Mouse (Mus musculus): ENCODE measurements at regions not wholly inside any gene's neighbourhood (a gene's known extent, or its start where the extent isn't known, plus 50 kb on each side); places are given as distances from the start of the nearest gene placed in this dataset.
A peak's percentile ranks its signal among the peaks of the same experiment; 100 is the strongest.

- H3K36me3 ChIP-seq (ENCODE audit: insufficient read depth, low read length): no peaks in the 10 kb centered on the region
- TF ChIP-seq NANOG (IDR thresholded peaks at IDR 0.05; ENCODE audit: borderline replicate concordance, low read length) (no peak), POU5F1 (IDR thresholded peaks at IDR 0.05; ENCODE audit: borderline replicate concordance, low read length) (no peak), CTCF (conservative IDR thresholded peaks at IDR 0.05; ENCODE audit: low read length) (no peak)
- H3K9me3 ChIP-seq (ENCODE audit: low read length): no peaks in the 10 kb centered on the region
- peaks cover 25% of the 10 kb centered on the region for H3K27me3 ChIP-seq (ENCODE audit: insufficient read depth, low read length)
- no peak overlapping the region for H3K4me3 ChIP-seq (replicated peaks; ENCODE audit: low read length)
- peaks cover 14% of the 10 kb centered on the region for H3K4me1 ChIP-seq (replicated peaks; ENCODE audit: low read depth, low read length)
These were observed 160.1 kb downstream of the Etnk1 start for GRCm38 (mm10) chr6:143326956-143327722.

GRCm38 (mm10) chr6:143327788-143328187, 160.8 kb downstream of the Etnk1 start:
- TF ChIP-seq CTCF (conservative IDR thresholded peaks at IDR 0.05; ENCODE audit: low read length): peak; percentile 70
- TF ChIP-seq NANOG (IDR thresholded peaks at IDR 0.05; ENCODE audit: borderline replicate concordance, low read length): no peak
- no peak for TF ChIP-seq POU5F1 (IDR thresholded peaks at IDR 0.05; ENCODE audit: borderline replicate concordance, low read length)
- H3K4me1 ChIP-seq (replicated peaks; ENCODE audit: low read depth, low read length): peaks cover 14% of the 10 kb centered on the region
- peaks cover 22% of the 10 kb centered on the region for H3K27me3 ChIP-seq (ENCODE audit: insufficient read depth, low read length)
- H3K9me3 ChIP-seq (ENCODE audit: low read length): peaks cover 4% of the 10 kb centered on the region; the same call in 1 of the 2 replicates
- no peak overlapping the region for H3K4me3 ChIP-seq (replicated peaks; ENCODE audit: low read length)
- no peaks in the 10 kb centered on the region for H3K36me3 ChIP-seq (ENCODE audit: insufficient read depth, low read length)

DNA sequence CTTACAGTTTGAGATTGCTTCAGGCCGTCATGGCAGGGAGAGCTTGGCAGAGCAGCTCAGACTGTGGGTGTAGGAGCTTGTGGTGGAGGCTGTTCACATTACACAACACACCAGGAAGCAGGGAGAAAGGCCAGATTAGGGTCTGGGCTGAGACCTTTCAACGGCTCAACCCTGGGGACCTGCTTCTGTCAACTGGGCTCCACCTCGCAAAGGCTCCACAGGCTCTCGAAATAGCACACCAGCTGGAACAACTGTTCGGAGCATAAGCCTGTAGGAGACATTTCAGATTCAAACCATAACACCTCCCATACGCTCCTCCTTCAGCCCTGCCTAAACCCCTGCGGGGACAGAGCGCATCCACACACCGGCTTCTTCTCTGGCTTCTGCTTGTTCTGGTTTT, 161.2 kb downstream of the Etnk1 start:
- peaks cover 4% of the 10 kb centered on the region; the same call in 1 of the 2 replicates for H3K9me3 ChIP-seq (ENCODE audit: low read length)
- H3K4me3 ChIP-seq (replicated peaks; ENCODE audit: low read length): no peak overlapping the region
- H3K36me3 ChIP-seq (ENCODE audit: insufficient read depth, low read length): no peaks in the 10 kb centered on the region
- TF ChIP-seq CTCF (conservative IDR thresholded peaks at IDR 0.05; ENCODE audit: low read length): no peak
- no peak for TF ChIP-seq NANOG (IDR thresholded peaks at IDR 0.05; ENCODE audit: borderline replicate concordance, low read length)
- no peak for TF ChIP-seq POU5F1 (IDR thresholded peaks at IDR 0.05; ENCODE audit: borderline replicate concordance, low read length)
- peaks cover 18% of the 10 kb centered on the region for H3K27me3 ChIP-seq (ENCODE audit: insufficient read depth, low read length)
- peaks cover 14% of the 10 kb centered on the region for H3K4me1 ChIP-seq (replicated peaks; ENCODE audit: low read depth, low read length)

- TF ChIP-seq POU5F1 (IDR thresholded peaks at IDR 0.05; ENCODE audit: borderline replicate concordance, low read length) (no peak), CTCF (conservative IDR thresholded peaks at IDR 0.05; ENCODE audit: low read length) (peak; percentile 82), NANOG (IDR thresholded peaks at IDR 0.05; ENCODE audit: borderline replicate concordance, low read length) (no peak)
- Histone ChIP-seq H3K27me3 (ENCODE audit: insufficient read depth, low read length) (peaks cover 11% of the 10 kb centered on the region), H3K9me3 (ENCODE audit: low read length) (peaks cover 4% of the 10 kb centered on the region; the same call in 1 of the 2 replicates), H3K4me1 (replicated peaks; ENCODE audit: low read depth, low read length) (peaks cover 6% of the 10 kb centered on the region), H3K36me3 (ENCODE audit: insufficient read depth, low read length) (no peaks in the 10 kb centered on the region), H3K4me3 (replicated peaks; ENCODE audit: low read length) (no peak overlapping the region)
These were observed 162.1 kb downstream of the Etnk1 start for GRCm38 (mm10) chr6:143329096-143329495.

DNA sequence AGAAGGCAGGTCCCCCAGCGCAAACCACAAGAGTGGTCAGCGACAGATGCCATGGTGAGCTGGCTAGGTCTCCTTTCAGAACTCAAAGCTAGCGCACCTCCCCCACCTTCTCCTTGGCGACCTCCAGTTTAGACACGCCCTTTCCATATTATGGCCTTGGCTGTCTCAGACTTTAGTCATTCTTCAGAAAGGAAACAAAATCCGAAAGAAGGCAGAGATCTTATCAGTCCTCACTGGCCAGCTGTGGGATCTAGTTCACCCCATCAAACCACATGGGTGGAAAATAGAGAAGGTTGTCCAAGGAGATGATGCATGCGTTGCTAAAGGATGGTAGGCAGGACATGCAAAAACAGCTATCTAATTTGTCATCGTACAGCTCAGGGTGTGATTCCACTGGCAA, 166.5 kb downstream of the Etnk1 start:
- no peaks in the 10 kb centered on the region for H3K27me3 ChIP-seq (ENCODE audit: insufficient read depth, low read length)
- H3K36me3 ChIP-seq (ENCODE audit: insufficient read depth, low read length): no peaks in the 10 kb centered on the region
- peaks cover 4% of the 10 kb centered on the region; the same call in 1 of the 2 replicates for H3K9me3 ChIP-seq (ENCODE audit: low read length)
- H3K4me3 ChIP-seq (replicated peaks; ENCODE audit: low read length): no peak overlapping the region
- H3K4me1 ChIP-seq (replicated peaks; ENCODE audit: low read depth, low read length): no peaks in the 10 kb centered on the region
- no peak for TF ChIP-seq POU5F1 (IDR thresholded peaks at IDR 0.05; ENCODE audit: borderline replicate concordance, low read length)

DNA sequence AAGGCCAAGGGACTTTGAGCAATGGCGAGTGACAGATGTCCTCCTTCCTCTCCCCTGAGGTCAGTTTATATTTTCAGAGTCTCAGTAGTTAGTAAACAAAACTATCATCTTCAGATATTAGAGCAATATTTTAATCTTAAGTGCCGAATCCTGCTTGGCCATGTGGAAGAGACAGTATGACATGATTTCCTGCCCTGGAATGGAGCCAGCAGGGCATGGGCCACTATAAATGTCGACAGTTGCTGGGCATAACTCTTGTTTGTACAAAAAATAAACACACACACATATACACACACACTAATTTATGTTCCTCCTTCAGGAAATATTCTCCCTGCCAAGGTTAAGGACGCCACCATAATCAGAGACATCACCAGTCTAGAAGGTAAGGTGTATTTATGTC, 169.6 kb downstream of the Etnk1 start:
- no peaks in the 10 kb centered on the region for H3K27me3 ChIP-seq (ENCODE audit: insufficient read depth, low read length)
- H3K4me1 ChIP-seq (replicated peaks; ENCODE audit: low read depth, low read length): no peaks in the 10 kb centered on the region
- H3K9me3 ChIP-seq (ENCODE audit: low read length): peaks cover 4% of the 10 kb centered on the region; the same call in 1 of the 2 replicates
- TF ChIP-seq NANOG (IDR thresholded peaks at IDR 0.05; ENCODE audit: borderline replicate concordance, low read length) (no peak), CTCF (conservative IDR thresholded peaks at IDR 0.05; ENCODE audit: low read length) (no peak)
- no peak overlapping the region for H3K4me3 ChIP-seq (replicated peaks; ENCODE audit: low read length)
- no peaks in the 10 kb centered on the region for H3K36me3 ChIP-seq (ENCODE audit: insufficient read depth, low read length)

- TF ChIP-seq POU5F1 (IDR thresholded peaks at IDR 0.05; ENCODE audit: borderline replicate concordance, low read length) (no peak), NANOG (IDR thresholded peaks at IDR 0.05; ENCODE audit: borderline replicate concordance, low read length) (no peak), CTCF (conservative IDR thresholded peaks at IDR 0.05; ENCODE audit: low read length) (no peak)
- H3K9me3 ChIP-seq (ENCODE audit: low read length): no peaks in the 10 kb centered on the region
- H3K36me3 ChIP-seq (ENCODE audit: insufficient read depth, low read length): no peaks in the 10 kb centered on the region
- H3K27me3 ChIP-seq (ENCODE audit: insufficient read depth, low read length): no peaks in the 10 kb centered on the region
- no peaks in the 10 kb centered on the region for H3K4me1 ChIP-seq (replicated peaks; ENCODE audit: low read depth, low read length)
- H3K4me3 ChIP-seq (replicated peaks; ENCODE audit: low read length): no peak overlapping the region
These were observed 182.0 kb downstream of the Etnk1 start for GRCm38 (mm10) chr6:143349000-143349399.

GRCm38 (mm10) chr6:143359320-143360032, 192.5 kb downstream of the Etnk1 start:
- Histone ChIP-seq H3K4me3 (replicated peaks; ENCODE audit: low read length) (no peak overlapping the region), H3K4me1 (replicated peaks; ENCODE audit: low read depth, low read length) (no peaks in the 10 kb centered on the region), H3K9me3 (ENCODE audit: low read length) (peaks cover 18% of the 10 kb centered on the region), H3K36me3 (ENCODE audit: insufficient read depth, low read length) (no peaks in the 10 kb centered on the region), H3K27me3 (ENCODE audit: insufficient read depth, low read length) (no peaks in the 10 kb centered on the region)
- TF ChIP-seq NANOG (IDR thresholded peaks at IDR 0.05; ENCODE audit: borderline replicate concordance, low read length): no peak
- no peak for TF ChIP-seq CTCF (conservative IDR thresholded peaks at IDR 0.05; ENCODE audit: low read length)
- TF ChIP-seq POU5F1 (IDR thresholded peaks at IDR 0.05; ENCODE audit: borderline replicate concordance, low read length): no peak
